Mouse (Mus musculus) heart, postnatal 10 days (tissue): ENCODE measurements at regions not wholly inside any gene's neighbourhood (a gene's known extent, or its start where the extent isn't known, plus 50 kb on each side); places are given as distances from the start of the nearest gene placed in this dataset.

Experiments used
- DNase-seq, 2 experiments: peaks; one replicate each; pipeline ENCODE4 v3.0.0; 2021
- intact Hi-C: fragments of 180-260 bp; cut with DNase I; formaldehyde crosslinking; loops from one replicate; pipeline ENCODE4 v1.15.1; 2025

GRCm38 (mm10) chr3:140044898-140045297 lies 839.4 kb downstream of the Stpg2 start:
- DNase-seq, result no peak
- intact Hi-C loops, result no loop called here

- no peak for DNase-seq
- intact Hi-C loops, result no loop called here
Measured at GRCm38 (mm10) chr3:140054634-140055033, 849.1 kb downstream of the Stpg2 start.

- intact Hi-C loops, result no loop called here
- no peak for DNase-seq
Measured at GRCm38 (mm10) chr3:140057962-140058631, 852.6 kb downstream of the Stpg2 start.

DNA sequence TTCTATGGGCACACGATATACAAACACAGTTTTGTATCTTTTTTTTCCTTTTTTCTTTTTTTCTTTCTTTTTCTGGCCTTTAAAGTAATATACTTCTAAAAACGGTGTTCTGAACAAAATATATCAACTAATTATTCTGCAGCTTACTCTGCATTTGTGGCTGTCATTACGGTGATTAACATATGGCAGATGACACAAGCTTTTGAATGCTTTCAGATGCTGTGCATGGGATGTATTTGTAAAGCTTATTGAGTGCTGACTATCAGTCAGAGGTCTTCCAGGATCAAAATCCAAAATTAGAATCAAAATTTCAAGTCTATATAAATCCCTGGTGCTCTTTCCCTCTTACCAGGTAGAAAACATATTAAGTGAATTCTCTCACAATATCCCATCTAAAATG lies 853.6 kb downstream of the Stpg2 start:
- intact Hi-C loops, result no loop called here
- DNase-seq, result no peak

DNA sequence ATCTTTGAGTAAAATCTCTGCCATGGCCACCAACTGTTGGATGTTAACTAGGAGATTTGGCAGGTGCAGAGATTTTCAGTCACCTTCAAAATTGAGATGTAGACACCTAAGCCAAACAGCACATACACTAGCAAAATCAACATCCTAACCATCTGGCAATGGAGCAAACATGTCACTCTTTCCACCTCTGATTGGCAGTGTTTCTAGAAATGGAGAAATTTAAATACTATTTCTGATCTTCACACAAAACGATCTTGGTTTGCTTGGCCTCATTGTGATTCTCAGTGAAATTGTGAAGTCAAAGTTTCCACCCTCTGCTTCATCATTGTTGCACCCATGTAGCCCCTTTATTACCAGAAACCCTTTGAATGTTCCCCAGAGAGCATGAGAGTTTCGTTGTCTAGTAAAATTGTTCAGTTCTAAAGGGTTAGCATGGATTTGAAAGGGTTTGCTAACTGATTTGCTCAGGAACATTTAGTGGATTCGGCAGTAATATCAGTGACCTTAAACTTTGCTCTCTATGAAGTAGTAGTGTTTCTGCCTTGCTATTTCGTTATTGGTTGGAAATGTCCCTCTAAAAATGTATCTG lies 854.1 kb downstream of the Stpg2 start:
- intact Hi-C loops, result no loop called here
- no peak for DNase-seq

DNA sequence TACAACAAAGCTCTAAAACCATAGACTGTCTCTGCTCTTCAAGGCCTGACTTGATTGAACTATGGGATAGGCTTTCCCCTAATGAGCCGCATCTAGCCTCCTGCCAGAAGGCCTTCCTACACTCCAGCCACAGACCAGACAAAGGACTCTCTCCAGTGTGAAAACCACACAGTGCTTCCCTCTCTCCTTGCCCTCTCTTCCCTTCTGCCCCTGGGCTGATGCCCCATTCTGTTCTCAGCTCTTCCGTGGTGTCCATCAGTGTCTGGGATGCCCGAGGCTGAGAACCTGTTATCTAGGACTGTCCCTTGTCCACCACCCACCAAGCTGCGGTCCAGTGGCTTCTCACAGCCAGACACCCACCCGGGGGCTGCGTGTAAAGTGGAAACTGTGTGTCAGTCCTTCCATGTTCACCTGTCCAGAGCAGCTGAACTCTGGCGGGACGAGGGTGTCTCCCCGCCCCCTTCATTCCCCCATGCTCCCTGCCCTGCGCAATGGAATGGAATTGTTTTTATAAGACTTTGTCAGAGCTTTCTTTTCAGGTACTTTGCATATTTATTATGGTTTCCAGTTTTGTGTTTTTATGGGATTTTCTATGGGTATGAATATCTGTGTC lies 856.4 kb downstream of the Stpg2 start:
- intact Hi-C loops, result no loop called here
- no peak for DNase-seq

- DNase-seq, result no peak
- intact Hi-C loops, result no loop called here
Measured at GRCm38 (mm10) chr3:140062880-140063279, 857.4 kb downstream of the Stpg2 start.

DNA sequence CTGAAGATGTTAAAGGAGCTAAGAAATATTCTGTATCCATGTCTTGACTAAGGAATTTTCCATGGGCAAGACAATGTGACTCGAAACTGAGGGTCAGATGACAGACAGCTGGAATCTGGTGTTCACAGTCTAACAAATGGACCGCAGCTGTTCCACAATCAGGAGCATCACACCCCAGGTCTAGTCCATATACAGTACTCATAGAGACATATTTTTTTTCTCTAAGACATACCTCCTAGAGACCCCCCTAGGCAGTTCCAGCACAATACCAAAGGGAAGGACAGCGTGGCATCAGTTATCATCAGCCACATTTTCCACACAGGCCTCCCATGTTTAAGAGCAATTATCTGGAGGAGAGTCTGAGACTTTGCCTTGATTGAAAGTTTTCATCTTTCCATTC lies 878.8 kb downstream of the Stpg2 start:
- DNase-seq, result no peak
- intact Hi-C loops, result no loop called here

- no peak for DNase-seq
- intact Hi-C loops, result no loop called here
Measured at GRCm38 (mm10) chr3:140085385-140085784, 879.9 kb downstream of the Stpg2 start.

- no peak for DNase-seq
- intact Hi-C loops, result no loop called here
Measured at GRCm38 (mm10) chr3:140088019-140088418, 882.5 kb downstream of the Stpg2 start.

DNA sequence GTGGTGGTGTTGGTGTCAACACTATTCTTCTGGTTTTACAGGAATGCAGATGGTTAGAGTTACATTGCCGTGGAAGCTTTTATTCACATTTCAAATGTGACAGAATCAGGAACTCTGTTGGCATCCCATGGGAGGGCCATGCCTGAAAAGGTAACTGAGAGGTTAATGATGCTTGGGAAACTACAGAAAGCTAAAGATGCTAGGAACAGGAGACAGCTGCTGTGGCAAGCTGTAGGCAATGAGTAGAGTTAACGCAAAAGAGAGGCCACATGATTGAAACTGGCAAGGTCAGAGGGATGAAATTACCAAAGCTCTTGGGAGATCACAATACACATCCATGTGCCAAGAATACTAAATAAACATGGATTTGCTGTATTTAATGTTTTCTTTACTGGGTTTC lies 886.4 kb downstream of the Stpg2 start:
- intact Hi-C loops, result no loop called here
- DNase-seq, result no peak

- DNase-seq, result no peak
- intact Hi-C loops, result no loop called here
Measured at GRCm38 (mm10) chr3:140096854-140097540, 891.5 kb downstream of the Stpg2 start.

GRCm38 (mm10) chr3:140109401-140109800 lies 903.9 kb downstream of the Stpg2 start:
- DNase-seq, result no peak
- intact Hi-C loops, result no loop called here

DNA sequence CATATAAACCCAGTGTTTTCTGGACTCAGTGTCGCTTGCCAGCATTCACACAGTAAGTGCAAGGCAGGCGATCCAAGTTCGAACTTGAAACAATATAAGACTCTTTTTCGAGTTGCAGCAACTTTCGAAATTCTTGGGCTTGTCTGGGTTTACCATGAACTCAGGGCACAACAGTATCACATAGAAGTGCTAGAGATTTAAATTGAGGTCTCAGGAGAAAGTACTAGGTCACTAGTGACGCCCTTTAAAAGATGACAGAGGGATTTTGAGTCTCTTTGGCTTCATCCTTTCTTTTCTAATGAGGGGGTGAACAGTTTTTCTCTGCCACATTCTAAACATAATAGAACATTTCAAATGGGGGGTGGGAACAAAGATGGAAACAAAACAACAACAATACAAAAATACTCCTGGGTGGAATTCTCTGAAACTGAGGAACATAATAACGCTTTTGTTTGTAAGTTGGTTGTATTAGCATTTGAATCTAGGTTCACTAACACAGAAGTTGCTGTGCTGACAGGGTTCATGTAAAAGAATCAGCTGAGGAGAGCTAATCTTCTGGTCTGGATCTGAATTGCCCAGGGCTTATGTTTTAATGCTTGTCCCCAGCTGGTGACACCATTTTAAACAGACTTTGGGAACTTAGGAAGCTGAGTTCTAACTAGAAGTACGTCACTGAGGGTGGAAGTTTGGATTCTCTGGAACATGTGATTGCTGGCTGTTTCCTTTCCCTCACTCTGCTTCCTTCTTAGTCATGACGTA lies 906.1 kb downstream of the Stpg2 start:
- no peak for DNase-seq
- intact Hi-C loops, result no loop called here

GRCm38 (mm10) chr3:140115116-140115515 lies 909.6 kb downstream of the Stpg2 start:
- DNase-seq, result no peak
- intact Hi-C loops, result no loop called here

DNA sequence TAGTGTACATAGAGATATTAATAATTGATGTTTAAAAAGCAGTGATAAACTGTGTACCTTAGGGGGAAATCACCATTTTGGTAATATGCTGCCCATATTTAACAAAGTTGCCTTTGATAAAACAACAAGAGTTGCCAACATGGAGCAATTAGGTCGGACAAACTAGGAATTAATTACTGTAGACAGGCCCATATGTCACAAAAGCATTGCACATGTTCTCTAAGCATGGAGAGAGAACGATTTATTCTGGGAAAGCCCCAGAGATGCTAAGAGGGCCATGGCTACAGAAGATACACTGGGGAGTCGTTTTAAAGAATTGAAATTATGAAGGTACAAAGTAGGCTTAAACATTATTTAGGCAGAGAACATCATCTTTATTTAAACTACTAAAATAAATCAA lies 921.8 kb downstream of the Stpg2 start:
- no peak for DNase-seq
- intact Hi-C loops, result no loop called here

DNA sequence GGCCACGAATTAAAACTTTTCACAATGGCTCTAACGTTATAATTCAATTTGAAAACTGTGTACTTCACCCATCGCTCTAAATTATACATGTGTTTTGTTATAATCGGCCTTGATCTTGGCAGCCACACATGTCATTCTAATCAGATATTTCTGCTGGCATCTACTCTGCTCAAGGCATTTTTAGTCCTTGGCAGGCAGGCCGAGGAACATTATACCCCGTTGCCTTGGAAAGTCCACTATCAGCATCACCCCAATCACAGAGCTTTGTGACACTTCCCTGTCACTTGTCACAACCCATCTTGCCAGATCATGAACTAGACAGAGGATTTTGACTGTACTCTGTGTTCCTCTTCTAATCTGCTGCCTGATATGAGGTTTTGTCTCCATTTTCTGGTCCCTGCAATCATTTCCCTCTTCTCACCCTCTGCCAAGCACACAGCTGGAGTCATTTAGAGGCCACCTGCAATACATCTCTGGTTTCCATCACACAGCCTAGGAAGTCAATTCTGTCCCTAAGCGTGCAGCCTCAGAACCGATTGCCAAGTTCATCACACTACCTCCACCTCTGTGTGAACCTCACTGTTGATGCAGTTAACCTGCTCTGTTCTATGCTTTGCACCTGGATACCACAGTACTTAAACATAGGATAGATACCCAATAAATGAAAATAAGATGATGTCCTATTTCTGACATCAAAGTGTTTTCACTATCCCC lies 923.7 kb downstream of the Stpg2 start:
- intact Hi-C loops, result no loop called here
- no peak for DNase-seq

DNA sequence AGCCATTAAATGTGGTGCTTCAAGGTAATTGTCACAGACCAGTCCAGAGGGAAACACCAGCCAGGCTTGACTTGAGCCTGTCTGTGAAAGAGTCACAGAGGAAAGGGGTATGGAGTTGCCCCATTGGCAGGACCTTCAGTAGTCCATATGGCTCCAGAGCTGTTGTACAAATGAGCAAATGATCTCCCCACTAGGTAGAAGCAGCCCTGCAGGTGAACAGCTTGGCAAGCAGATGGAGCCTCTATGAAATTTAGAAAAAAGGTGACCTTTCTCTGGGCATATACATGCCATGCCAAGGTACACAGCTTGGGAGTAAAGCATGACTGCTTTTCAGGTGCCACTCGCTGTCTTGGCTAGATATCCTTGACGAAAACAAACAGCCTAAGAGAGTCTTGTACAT lies 938.4 kb downstream of the Stpg2 start:
- no peak for DNase-seq
- intact Hi-C loops, result no loop called here

GRCm38 (mm10) chr3:140147158-140147933 lies 941.9 kb downstream of the Stpg2 start:
- no peak for DNase-seq
- intact Hi-C loops, result no loop called here

- no peak for DNase-seq
- intact Hi-C loops, result no loop called here
Measured at GRCm38 (mm10) chr3:140150530-140150951, 945.0 kb downstream of the Stpg2 start.
